Mouse (Mus musculus) liver, embryonic 18 days (tissue): ENCODE data around the gene Gbp7. TPM values are rescaled to one million over a fixed set of nuclear protein-coding genes. Genes with fewer than 3 reads are reported as not detected.

Experiments
- polyA plus RNA-seq: library from polyadenylated mRNA; depleted of rRNA; stranded (reverse); fragments of >200 nt; gene quantifications from 2 replicates; pipeline ENCODE4 v1.2.3, GENCODE M21; 2012; rRNA removed

Gene Gbp7
- 4.5 and 5.1 TPM in 2 replicates for polyA plus RNA-seq

DNA sequence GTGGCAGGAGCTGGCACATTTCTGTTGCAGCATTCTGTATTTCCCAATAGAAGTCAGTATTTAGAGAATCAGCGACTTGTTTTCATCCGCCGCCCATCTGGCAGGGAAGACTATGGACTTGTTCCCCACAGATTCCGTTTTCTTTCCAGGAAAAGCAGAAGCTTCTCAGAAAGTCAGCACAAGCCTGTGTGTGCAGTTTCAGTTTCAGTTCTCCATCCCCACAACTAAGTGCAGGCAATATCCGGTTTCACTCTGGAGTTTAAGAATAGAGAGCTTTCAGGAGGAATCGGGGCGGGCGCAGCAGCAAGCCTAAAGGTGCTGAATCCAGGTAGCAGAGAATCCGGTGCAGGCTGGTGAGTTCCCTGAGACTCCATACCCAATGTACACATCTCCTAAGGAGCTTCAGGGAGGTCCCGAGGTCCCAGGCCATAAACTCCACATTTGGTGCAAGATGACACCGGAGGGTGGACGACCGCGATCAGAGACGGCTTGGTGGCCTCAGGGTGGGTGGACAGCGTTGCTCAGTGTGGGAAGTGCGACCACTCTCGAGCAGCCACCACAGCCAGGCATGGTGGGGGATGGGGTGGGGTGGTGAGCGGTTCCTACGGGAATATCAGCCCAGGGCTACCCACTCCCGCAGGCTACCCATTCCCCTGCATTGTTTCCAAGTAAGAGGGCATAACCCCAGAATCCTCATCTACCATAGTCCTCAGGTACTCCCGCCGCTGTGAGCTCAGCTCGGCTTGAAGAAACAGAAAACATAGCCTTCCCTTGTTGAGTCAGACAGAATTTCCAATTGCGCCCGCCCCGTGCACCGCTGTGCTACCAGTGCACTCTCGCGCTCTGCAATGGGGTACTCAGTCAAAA, at the start of gene Gbp7:
Gene Gbp7, plus strand, starts transcription at position 256 of the 867 bp plus-strand sequence.

DNA sequence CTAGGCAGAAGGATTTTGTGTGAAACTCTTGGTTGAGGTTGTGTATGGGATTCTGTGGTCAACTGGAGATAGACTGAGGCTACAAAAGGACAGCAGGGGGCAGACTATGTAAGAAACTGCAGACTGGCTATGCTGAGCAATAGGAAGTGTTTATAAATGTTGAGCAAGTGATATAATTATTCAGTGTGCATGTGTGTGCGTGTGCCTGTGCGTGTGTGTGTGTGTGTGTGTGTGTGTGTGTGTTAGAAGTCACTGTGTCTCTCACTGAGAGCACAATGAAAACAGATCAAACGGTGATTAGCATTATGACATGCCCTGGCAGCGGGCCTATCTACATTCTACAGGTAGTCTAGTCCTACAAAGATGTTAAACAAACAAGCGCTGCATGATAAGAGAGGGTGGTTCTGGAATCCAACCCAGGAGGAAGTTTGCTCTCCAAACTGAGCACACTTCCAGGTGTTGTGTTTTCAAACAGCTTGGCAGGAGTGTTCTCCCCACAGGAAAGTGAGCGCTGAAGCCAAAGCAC, 36.5 kb upstream of the Gbp7 start, which contains the start of gene Gbp5:
Gene Gbp5, plus strand, starts transcription at position 443 of the 526 bp plus-strand sequence.

DNA sequence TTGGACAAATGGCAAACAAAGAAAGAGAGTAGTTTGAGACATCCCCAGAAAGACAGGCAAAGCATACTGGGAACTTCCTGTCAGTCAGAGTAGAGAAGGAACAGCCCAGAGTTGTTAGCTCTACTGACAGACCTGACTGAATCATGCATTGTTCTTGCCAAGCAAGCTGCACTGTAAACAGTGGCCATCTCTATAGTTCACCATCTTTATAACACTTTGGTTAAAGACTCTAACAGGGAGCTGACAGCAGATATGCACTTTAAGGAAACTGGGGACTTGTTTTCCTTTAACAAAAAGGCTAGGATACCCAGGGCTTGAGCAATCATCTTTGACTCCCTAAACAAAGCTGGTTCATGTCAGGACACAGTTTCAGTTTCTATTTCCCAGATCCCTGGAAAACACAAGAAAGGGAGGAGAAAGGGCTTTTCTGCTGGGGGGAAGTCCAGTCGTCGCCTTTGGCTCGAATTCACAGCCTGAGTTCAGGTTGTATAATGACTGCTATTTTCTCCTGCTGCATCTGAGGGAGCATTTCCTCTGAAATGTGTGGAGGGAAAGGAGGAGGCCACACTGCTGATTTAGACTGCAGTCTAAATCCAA, 29.6 kb downstream of the Gbp7 start, which contains the start of gene Gbp3:
Gene Gbp3, plus strand, starts transcription at position 395 of the 597 bp plus-strand sequence.

DNA sequence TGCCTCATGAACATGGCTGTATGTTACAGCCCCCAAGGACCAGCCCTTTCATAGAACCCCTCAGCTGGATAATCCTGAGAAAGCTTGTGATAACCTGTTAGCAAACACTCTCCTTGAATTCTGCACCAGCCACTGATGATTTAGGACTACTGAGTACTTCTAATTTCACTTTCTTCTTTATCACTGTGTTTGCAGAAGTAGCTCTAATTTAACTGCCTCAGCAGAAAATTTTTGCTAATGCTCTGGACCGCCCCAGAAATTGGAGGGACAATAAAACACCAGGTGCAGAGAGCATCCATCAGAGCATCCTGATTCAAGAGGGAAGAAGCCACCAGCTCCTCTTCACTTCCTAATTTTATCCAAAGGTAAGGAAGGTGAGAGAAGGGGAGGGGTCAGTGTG, 64.4 kb downstream of the Gbp7 start, which contains the start of gene Gbp2b:
Gene Gbp2b, plus strand, starts transcription at position 301 of the 400 bp plus-strand sequence.

Other genes with a start within 250 kb of the Gbp7 start
- gene Pdlim5, start 134.6 kb upstream of the Gbp7 start, polyA plus RNA-seq: 14.8 and 15.6 TPM in 2 replicates
- gene Gbp5, start 36.4 kb upstream of the Gbp7 start, polyA plus RNA-seq: 0.90 and 1.2 TPM in 2 replicates
- 6.9 and 8.5 TPM in 2 replicates for gene Gbp3, start 29.7 kb downstream of the Gbp7 start, polyA plus RNA-seq
- gene Gbp2b, start 64.5 kb downstream of the Gbp7 start, polyA plus RNA-seq: 0.02 and 0.07 TPM in 2 replicates
- gene Gbp2, start 90.3 kb downstream of the Gbp7 start, polyA plus RNA-seq: 3.1 and 4.8 TPM in 2 replicates
- 52.0 and 58.5 TPM in 2 replicates for gene Kyat3, start 170.7 kb downstream of the Gbp7 start, polyA plus RNA-seq
- gene Gtf2b, start 234.7 kb downstream of the Gbp7 start, polyA plus RNA-seq: 62.6 and 77.1 TPM in 2 replicates